Mouse (Mus musculus): ENCODE results near the gene Prkn.

The Prkn gene

GRCm38 (mm10) chr17:11413688-11414087 lies 573.5 kb downstream of the Prkn start:
- no peak for DNase-seq

- no peak for DNase-seq
Measured at GRCm38 (mm10) chr17:11414288-11414687, 574.1 kb downstream of the Prkn start.

GRCm38 (mm10) chr17:11417150-11417549 lies 577.0 kb downstream of the Prkn start:
- DNase-seq = no peak

DNA sequence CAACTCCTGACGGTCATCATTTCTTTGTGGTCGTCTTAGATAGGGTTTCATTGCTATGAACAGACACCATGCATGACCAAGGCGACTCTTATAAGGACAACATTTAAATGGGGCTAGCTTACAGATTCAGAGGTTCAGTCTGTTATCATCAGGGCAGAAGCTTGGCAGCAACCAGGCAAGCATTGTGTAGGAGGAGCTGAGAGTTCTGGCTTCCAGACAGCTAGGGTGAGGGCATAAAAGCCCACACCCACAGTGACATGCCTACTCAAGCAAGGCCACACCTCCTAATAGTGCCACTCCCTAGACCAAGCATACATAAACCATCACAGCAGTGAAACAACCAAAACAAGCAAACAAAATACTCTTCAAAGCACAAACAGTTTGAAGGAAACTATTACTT lies 579.3 kb downstream of the Prkn start:
- no peak for DNase-seq

GRCm38 (mm10) chr17:11420839-11421238 lies 580.7 kb downstream of the Prkn start:
- DNase-seq = peak; percentile 42

DNA sequence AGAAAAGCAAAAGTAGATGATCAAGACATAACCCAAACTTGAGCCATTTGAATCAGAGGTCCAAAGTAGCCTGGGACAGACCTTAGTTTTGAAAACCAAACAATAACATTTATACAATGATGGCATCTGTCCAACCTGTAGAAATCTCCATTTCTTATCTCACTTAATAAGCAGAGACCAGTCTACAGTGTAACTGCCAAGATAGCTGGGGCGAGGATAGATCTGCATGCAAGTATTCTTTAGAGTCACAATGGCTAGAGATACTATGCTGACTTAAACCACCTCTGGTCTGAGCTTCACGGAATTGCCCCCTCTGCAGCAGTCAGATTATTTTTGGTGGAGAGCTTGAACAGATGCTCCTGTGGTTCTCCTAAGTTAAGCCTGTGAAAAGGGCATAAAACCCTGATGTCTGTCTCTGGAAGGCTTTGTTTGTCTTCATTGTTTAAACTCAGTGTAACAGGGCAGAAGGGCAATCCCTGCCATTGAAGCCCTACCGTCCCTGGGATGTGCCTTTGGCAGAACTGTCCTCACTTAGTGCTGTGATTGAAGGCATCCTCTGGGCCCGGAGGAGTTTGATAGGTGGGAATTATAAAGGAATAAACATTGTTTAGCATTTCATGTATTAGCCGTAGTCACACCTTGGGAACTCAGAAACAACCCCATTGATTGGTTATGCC lies 581.2 kb downstream of the Prkn start:
- DNase-seq = peak; percentile 12

GRCm38 (mm10) chr17:11431323-11431722 lies 591.1 kb downstream of the Prkn start:
- no peak for DNase-seq

GRCm38 (mm10) chr17:11432593-11432992 lies 592.4 kb downstream of the Prkn start:
- DNase-seq = no peak

- DNase-seq = no peak
Measured at GRCm38 (mm10) chr17:11462721-11463120, 622.5 kb downstream of the Prkn start.

- DNase-seq = no peak
Measured at GRCm38 (mm10) chr17:11466095-11466494, 625.9 kb downstream of the Prkn start.

GRCm38 (mm10) chr17:11468624-11469023 lies 628.4 kb downstream of the Prkn start:
- no peak for DNase-seq

- peak; percentile 3 for DNase-seq
Measured at GRCm38 (mm10) chr17:11483032-11483431, 642.8 kb downstream of the Prkn start.

GRCm38 (mm10) chr17:11490051-11490450 lies 649.9 kb downstream of the Prkn start:
- no peak for DNase-seq

GRCm38 (mm10) chr17:11502556-11502955 lies 662.4 kb downstream of the Prkn start:
- no peak for DNase-seq

DNA sequence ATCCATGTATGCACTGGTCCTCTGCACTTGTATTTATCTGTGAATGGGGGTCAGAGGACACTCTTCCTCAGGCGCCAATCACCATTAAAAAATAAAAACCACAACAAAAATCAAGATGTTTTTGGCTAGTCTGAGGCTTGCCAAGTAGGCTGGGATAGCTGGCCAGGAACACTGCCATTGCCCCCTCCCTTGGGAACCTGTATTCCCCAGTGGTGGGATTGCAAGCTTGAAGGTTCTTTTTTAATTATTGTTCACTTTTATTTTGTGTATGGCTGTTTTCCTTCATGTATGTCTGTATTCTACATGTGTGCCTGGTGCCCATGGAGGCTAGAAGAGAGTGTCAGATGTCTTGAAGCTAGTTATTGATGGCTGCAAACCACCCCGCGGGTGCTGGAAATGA lies 664.3 kb downstream of the Prkn start:
- no peak for DNase-seq

DNA sequence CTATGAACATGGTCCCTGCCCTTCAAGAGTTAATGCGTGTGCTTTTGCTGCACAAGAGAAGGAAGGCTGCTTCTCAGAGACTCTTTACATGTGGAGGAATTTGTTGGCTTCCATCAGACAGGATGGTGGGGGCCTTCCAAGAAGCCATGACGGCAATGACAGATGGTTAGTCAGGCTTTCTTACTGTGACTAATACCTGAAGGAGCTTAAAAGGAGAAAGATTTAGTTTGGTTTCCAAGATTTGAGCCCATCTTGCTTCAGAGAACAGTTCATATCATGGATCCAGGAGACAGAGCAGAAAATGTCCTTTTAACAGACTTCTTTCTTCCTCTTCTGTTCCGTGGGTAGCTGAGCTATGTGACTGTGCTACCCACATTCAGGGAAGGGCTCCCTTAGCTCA lies 666.9 kb downstream of the Prkn start:
- DNase-seq = no peak

- no peak for DNase-seq
Measured at GRCm38 (mm10) chr17:11510081-11510480, 669.9 kb downstream of the Prkn start.

DNA sequence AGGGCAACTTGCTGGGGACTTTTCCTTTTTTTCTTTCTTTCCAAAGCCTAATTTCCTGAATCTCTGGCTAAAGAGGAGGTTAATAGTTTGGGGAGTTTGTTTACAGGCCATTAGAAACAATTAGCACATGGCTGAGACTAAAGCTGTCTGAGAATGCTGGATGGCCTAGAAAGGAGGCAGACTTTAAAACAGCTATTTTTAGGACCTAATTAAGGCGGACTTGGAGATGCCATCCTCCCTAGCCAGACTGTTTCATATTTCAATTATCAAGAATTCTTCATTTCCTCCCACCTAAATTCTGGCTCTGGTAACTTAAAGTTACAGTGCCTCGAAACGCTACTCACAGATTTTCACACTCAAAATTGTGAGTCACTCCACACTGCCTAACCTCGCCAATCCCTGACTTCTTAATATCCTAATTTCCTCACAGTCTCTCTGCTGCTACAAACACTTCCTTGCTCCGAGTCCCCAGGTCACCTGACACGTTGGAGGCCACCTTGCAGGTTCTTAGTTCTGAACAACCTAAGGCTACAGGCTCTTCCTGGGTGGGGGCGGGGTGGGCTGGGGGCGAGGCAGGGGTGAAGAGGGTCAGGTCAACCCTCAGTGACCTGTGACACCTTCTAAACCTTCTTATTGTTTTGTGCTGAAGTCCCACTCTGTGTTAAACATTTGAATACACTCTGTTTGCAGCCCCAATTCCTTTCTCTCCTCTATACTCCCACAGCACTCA lies 674.0 kb downstream of the Prkn start:
- no peak for DNase-seq

GRCm38 (mm10) chr17:11515619-11516018 lies 675.4 kb downstream of the Prkn start:
- DNase-seq = no peak

- DNase-seq = peak; percentile 24
Measured at GRCm38 (mm10) chr17:11516165-11516564, 676.0 kb downstream of the Prkn start.

GRCm38 (mm10) chr17:11532066-11532465 lies 691.9 kb downstream of the Prkn start:
- DNase-seq = no peak

DNA sequence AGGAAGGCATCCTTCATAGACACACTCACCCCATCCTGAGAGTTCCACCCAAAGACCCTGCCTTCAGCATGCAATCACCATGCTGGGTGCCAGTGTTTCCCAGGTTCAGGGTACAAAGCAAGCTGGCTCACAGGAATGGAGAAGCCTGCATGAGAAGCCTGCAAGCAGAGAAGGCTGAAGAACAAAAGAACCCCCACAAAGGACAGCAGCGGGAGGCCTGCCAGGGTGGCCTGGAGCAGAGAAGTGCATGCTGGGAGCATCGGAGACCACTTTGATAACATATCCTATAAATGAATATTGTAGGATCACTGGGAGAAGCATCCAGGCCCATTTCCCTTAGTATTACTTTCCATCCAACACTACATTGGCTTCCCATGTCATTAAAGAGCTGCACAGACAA lies 692.6 kb downstream of the Prkn start:
- no peak for DNase-seq

- DNase-seq = no peak
Measured at GRCm38 (mm10) chr17:11533835-11534234, 693.7 kb downstream of the Prkn start.

GRCm38 (mm10) chr17:11538826-11539225 lies 698.6 kb downstream of the Prkn start:
- DNase-seq = no peak
